Mouse (Mus musculus) layer of hippocampus, adult 18-20 months (tissue): Measurements from ENCODE around the gene Ubap2l. TPM values are rescaled to one million over a fixed set of nuclear protein-coding genes. Genes with fewer than 3 reads are reported as not detected.

Experiments used
- DNase-seq, 2 experiments: peaks; one replicate each; pipeline ENCODE4 v3.0.0; 2022; ENCODE audit warnings: low spot score in 2 of 2
- microRNA-seq, 2 experiments: library from miRNA; unstranded; fragments of <30 nt; microRNA quantifications; one replicate each; pipeline ENCODE4 v1.2.0; 2021
- total RNA-seq, 2 experiments: library from RNA; stranded (reverse); gene quantifications; 2 replicates each; pipeline ENCODE4 v1.2.3; 2021

Gene Ubap2l
- total RNA-seq, 2 experiments from 2014 or later, result 166 to 176 TPM

- DNase-seq, result no peak
These were observed 75.6 kb downstream of the Ubap2l start for GRCm38 (mm10) chr3:89976859-89977258.

GRCm38 (mm10) chr3:89968509-89968908, 83.9 kb downstream of the Ubap2l start:
- no peak for DNase-seq

GRCm38 (mm10) chr3:89966946-89967345, 85.5 kb downstream of the Ubap2l start:
- DNase-seq, result no peak

GRCm38 (mm10) chr3:89965972-89966371, 86.5 kb downstream of the Ubap2l start:
- DNase-seq, result no peak

- DNase-seq, result no peak
These were observed 86.9 kb downstream of the Ubap2l start for GRCm38 (mm10) chr3:89965557-89965956.

- DNase-seq, result peak in 1 of 2 experiments; percentile 48
These were observed 88.3 kb downstream of the Ubap2l start for GRCm38 (mm10) chr3:89963926-89964739.

GRCm38 (mm10) chr3:89963221-89963763, 89.1 kb downstream of the Ubap2l start, which contains the start of gene Atp8b2:
Gene Atp8b2, minus strand, starts transcription at chr3:89963508.
- DNase-seq, result peak in 1 of 2 experiments; percentile 59

GRCm38 (mm10) chr3:89962751-89963220, 89.6 kb downstream of the Ubap2l start:
- DNase-seq, result no peak

- DNase-seq, result no peak
These were observed 90.2 kb downstream of the Ubap2l start for GRCm38 (mm10) chr3:89962059-89962750.

GRCm38 (mm10) chr3:89961436-89961835, 91.0 kb downstream of the Ubap2l start:
- DNase-seq, result no peak

- DNase-seq, result peak; percentile 94 to 96
These were observed 92.0 kb downstream of the Ubap2l start for GRCm38 (mm10) chr3:89960469-89960868.

- peak in 1 of 2 experiments; percentile 73 for DNase-seq
These were observed 93.0 kb downstream of the Ubap2l start for GRCm38 (mm10) chr3:89959435-89959834.

GRCm38 (mm10) chr3:89957880-89958279, 94.5 kb downstream of the Ubap2l start:
- no peak for DNase-seq

- no peak for DNase-seq
These were observed 96.1 kb downstream of the Ubap2l start for GRCm38 (mm10) chr3:89956177-89956971.

GRCm38 (mm10) chr3:89953420-89953819, 99.0 kb downstream of the Ubap2l start:
- DNase-seq, result peak; percentile 64 to 89

Small RNA genes lying within 50 kb of the gene (microRNA-seq; reads per million reads assigned to microRNA genes)
- gene Mir190b, result 17.0 to 18.8 reads per million in 2 experiments
- gene Mir7669, result 0 reads per million in 2 experiments

Other genes with a start within 250 kb of the Ubap2l start
- 1 to 10 TPM; 2.6 to 2.9 TPM for gene She, start 221.3 kb downstream of the Ubap2l start, total RNA-seq
- gene Il6ra, start 139.4 kb downstream of the Ubap2l start, total RNA-seq, result 1 to 10 TPM; 6.5 to 7.2 TPM
- 10 to 100 TPM; 88.0 to 91.6 TPM for gene Atp8b2, start 89.1 kb downstream of the Ubap2l start, total RNA-seq
- 10 to 100 TPM; 91.7 to 93.8 TPM for gene Hax1, start 53.8 kb downstream of the Ubap2l start, total RNA-seq
- 10 to 100 TPM; 92.5 to 95.2 TPM for gene 4933434E20Rik, start 992 bp downstream of the Ubap2l start, total RNA-seq
- 100 to 1,000 TPM; 170 to 172 TPM for gene Tpm3, start 20.0 kb upstream of the Ubap2l start, total RNA-seq
- gene Nup210l, start 51.5 kb upstream of the Ubap2l start, total RNA-seq, result under 1 TPM; 0.28 to 0.32 TPM
- gene Rps27, start 161.0 kb upstream of the Ubap2l start, total RNA-seq, result 1,000 to 10,000 TPM in 1 of 2 experiments, 100 to 1,000 TPM in 1; 993 to 1,005 TPM
- 10 to 100 TPM in 1 of 2 experiments, 1 to 10 TPM in 1; 9.4 to 10.4 TPM for gene Rab13, start 161.1 kb upstream of the Ubap2l start, total RNA-seq
- gene Jtb, start 179.0 kb upstream of the Ubap2l start, total RNA-seq, result 10 to 100 TPM; 44.1 to 46.2 TPM
- gene Creb3l4, start 190.9 kb upstream of the Ubap2l start, total RNA-seq, result under 1 TPM in 1 of 2 experiments, not detected in 1; 0.41 TPM
- gene Slc39a1, start 195.5 kb upstream of the Ubap2l start, total RNA-seq, result 10 to 100 TPM; 39.0 to 45.3 TPM
- gene Crtc2, start 201.5 kb upstream of the Ubap2l start, total RNA-seq, result 10 to 100 TPM; 36.4 to 45.7 TPM
- gene Dennd4b, start 212.6 kb upstream of the Ubap2l start, total RNA-seq, result 10 to 100 TPM; 30.1 to 31.9 TPM
- gene Gatad2b, start 240.6 kb upstream of the Ubap2l start, total RNA-seq, result 100 to 1,000 TPM; 104 to 106 TPM